Mouse (Mus musculus) layer of hippocampus, adult 11-12 months (tissue): ENCODE measurements around the gene Tgif2.
"Not testable (repeated sequence)": the region's sequence is repeated elsewhere in the genome, so short reads cannot be mapped to it uniquely, and the experiment has no call there.

Experiments
- DNase-seq: peaks from one replicate; pipeline ENCODE4 v3.0.0; 2022; ENCODE audit warnings: low spot score

Gene Tgif2

DNA sequence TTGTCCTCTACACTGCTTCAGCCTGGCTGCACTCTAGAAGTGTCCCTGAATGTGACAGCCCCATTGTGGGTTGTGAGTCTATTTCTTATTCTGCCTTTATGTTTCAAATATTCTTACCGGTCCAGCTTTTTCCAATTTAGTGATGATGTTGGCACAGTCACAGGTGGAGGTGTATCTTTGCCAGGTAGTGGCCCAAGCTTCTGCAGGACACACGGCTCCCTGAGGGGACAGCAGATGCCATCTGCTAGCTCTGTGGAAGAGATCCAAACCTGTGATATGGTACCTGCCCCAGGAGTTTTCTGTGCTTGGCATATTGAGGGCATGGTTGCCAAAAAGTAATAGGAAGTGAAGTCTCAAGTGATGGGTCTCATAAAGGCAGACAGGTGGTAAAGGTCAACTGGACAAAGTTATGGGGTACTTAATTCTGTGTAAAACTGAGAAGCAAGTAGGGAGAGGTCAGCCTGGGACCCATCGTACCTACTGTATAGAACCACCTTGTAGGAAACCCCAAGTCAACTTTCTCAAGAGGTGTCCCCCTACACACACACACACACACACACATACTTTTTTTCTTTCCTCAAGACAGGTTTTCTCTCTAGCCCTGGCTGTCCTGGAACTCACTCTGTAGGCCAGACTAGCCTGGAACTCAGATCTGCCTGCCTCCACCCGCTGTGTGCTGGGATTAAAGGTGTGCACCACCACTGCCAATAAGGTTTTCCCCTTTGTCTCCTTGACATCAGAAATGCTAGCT, 35.1 kb downstream of the Tgif2 start:
- DNase-seq = no peak

DNA sequence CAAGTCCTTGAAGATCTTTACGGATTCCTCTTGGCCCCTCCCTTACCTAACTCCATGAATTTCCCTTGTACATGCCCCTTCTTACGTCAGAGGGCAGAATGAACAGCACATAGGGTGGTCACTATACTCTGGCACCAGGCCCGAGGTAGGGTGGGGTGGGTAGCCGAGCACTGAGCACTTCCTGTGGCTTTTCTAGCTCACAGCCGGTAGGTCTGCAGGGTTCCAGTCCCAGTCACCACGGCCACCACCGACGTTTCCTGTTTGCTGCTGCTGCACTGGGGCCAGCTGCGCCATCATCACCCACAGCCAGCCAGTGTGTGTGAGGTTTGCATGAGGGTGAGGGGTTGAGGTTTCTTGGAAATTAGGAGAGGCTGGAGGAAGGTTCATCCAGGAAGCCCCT, 37.9 kb downstream of the Tgif2 start:
- DNase-seq = no peak

DNA sequence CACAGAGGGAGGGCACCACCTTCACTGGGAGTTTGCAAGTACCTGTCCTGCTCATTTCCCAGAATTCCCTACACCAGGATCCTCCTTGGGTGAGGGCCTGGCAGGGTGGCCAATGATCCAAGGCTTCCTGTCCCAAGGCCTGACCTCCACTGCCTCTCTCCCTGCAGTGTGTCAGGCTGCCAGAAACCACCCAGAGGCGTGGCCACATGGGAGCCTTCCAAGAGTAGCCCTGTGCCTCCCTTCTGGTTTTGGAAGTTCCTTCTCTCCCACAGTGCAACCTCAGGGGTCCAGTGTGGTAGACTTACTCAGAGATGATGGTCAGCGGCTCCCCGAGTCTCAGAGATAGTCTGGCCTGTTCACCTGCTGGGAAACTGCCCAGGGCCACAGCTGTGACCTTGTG, 39.7 kb downstream of the Tgif2 start:
- no peak for DNase-seq

GRCm38 (mm10) chr2:156882431-156883001, 42.7 kb downstream of the Tgif2 start:
- no peak for DNase-seq

DNA sequence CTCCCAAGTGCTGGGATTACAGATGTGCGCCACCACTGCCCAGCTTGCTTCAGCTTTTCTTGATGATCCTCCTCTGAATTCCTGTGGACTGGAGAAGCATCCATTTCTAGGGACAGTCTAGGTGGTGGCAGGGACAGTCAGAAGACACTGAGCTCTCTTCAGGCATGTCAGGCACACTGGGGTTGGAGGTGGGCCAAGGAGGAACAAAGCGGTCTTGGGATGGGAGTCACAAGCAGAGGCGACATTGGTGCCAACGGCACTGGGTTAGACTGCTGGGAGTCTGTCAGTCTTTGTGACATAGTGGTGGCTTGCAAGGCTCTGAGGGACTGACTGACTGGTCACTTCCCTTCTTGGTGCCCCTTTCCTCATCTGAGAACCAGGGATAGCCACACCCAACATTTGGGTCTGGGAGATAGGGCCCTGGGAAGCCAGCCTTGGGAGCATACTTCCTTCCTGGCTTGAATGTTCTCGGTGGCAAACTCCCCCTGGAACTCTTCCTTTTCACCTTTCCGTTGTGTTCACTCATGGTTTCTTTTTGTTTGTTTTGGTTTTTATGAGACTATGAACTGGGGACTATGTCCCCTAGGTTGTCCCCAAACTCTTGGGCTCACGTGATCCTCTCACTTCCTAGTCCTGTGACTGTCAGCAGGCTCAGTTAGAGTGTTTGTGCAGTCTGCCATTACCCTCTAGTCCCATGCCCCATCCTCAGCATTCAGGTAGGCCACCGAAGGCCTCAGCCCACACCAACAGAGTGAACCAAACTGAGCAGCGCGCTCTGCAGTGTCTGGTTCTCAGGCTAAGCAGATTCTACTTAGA, 44.8 kb downstream of the Tgif2 start:
- DNase-seq = no peak

DNA sequence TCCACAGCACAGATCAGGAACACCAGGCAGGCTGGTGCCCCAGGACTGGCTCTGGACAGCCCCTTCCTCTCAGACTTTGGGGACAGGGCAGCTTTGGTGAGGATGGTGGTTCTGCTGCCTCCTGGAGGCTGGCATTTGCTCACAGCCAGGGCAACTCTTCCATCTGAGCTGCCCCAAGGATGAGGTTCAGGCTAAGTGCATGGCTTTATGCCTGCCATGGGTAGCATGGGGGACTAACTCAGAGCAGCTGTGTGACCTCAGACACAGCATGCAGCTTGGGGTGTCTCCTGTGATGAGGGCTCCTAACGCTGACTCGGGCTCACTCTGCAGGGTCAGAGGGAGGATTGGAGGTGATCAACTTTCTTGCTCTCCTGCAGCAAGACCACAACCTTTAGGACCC, 45.9 kb downstream of the Tgif2 start:
- not testable (repeated sequence) for DNase-seq

- no peak for DNase-seq
These were observed 46.4 kb downstream of the Tgif2 start for GRCm38 (mm10) chr2:156886084-156886631.

DNA sequence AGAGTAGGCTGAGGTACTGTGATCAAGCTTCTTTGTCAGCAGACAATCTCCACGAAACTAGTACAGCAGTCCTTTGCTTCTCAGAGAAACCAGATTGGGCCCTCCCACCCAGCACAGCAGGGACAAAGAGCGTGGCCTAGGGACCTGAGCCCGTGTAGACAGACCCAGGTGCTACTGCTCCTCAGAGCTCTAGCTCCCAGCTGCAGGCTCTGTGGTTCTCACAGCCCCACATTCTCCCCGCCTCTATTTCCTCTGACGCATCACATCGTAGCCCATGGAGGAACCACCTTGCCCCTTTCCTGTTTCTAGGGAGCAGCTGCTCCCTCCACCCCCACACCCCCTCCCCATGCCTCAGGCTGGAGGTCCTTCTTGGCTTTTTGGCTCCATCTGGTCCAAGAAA, 47.2 kb downstream of the Tgif2 start, which contains the start of gene Sla2:
Sla2 (minus strand) TSS at position 176 of the 400 bp plus-strand sequence.
- no peak for DNase-seq

DNA sequence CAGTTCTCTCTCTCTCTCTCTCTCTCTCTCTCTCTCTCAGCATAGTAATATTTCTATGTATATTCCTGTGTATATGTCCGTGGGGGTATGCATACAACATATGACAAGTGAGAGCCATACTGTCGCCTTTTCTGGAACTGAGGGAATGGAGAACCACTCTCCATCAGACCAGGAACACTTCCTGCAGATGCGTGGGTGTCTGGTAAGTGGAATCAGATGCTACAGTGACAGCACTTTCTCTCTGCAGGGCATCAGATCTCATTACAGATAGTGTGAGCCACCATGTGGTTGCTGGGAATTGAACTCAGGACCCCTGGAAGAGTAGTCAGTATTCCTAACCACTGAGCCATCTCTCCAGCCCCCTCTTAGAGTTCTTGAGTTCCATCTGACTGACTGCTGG, 48.7 kb downstream of the Tgif2 start:
- no peak for DNase-seq

DNA sequence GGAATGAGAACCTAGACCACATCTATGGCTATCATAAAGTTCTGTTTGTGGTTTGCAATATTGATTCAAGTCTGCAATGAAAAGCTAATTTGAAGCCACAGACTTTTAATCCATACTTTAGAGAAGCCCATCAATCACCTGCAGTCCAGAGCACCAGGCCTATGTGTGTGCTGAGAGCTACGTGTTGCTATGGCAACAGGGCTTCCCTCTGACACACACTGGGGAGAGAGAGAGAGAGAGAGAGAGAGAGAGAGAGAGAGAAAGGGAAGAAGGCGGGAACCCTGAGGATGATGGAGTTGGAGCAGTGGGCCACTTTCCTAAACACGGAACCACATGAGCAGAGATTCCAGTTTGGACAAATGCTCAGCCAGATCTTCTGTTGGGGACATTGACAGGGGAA, 52.4 kb downstream of the Tgif2 start:
- no peak for DNase-seq

DNA sequence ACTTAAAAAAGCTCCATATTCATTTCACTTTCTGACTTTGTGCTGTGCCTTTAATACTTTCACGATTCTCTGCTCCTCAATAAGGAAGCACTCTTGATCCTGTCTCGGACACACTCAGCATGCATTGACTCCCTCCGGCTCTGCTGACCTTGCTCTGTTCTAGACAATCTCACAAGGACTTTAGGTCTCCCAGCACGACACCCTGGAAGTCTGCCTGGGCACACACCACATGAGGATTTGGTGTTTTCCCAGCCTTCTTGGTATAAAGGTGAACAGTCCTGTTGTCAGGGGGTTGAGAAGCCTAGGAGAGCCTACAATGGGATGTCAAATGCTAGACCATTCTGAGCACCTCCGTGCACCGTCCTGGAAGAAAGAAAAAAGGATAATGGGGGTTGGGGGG, 53.0 kb downstream of the Tgif2 start:
- DNase-seq = no peak

GRCm38 (mm10) chr2:156894496-156895265, 54.9 kb downstream of the Tgif2 start:
- no peak for DNase-seq

GRCm38 (mm10) chr2:156896384-156896914, 56.6 kb downstream of the Tgif2 start:
- DNase-seq = no peak

- DNase-seq = no peak
These were observed 57.2 kb downstream of the Tgif2 start for GRCm38 (mm10) chr2:156897034-156897433.

GRCm38 (mm10) chr2:156898374-156898773, 58.6 kb downstream of the Tgif2 start:
- no peak for DNase-seq

GRCm38 (mm10) chr2:156899184-156899583, 59.4 kb downstream of the Tgif2 start:
- DNase-seq = no peak

DNA sequence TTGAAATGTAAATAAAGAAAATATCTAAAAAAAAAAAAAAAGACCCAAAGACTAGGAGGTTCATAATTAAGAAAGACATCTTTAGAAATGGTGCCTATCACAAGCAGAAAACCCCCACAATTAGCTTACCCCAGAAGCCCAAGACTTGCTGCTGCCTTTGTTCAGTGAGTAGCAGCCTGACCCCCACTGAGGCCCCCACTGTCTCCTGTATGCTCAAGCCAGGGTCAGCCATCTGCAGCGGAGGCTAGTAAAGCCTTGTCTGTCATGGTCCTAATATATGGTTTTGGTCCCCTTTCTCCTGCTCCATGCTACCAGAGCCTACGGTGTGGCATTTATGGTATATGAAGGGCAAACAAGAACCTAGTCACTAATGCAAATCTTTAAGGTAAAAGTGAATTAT, 61.5 kb downstream of the Tgif2 start:
- DNase-seq = no peak

- DNase-seq = no peak
These were observed 62.1 kb downstream of the Tgif2 start for GRCm38 (mm10) chr2:156901883-156902282.

DNA sequence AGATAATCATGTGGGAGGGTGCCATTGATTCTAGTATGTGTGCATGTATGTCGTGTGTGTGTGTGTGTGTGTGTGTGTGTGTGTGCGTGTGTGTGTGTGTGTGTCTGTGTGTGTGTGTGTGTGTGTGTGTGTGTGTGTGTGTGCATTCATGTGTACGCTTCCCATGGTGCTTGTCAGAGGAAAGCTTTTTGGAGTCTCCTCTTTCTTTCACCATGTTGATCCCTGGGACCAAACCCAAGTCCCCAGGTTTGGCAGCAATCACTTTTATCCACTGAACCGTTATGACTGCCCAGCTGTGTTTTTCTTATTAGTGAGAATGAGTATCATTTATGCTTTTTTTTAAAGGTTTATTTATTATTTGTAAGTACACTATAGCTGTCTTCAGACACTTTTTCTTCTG, 62.6 kb downstream of the Tgif2 start:
- DNase-seq = not testable (repeated sequence)

DNA sequence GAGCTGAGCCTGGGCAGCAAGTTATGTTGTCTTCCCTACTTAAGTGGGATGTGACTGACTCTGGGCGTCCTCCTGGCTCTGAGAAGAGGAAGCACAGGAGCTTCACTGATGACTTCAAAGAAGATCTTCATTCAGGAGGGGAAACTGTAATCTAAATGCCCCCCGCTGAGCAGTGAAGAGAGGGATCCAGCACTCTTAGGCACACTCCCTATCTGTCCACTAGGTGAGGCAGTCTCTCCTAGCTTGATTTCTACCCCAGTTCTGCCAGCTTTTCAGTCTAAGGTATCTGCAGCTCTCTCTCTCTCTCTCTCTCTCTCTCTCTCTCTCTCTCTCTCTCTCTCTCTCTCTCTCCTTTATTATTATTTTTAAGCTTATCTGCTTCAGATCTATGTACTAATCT, 63.6 kb downstream of the Tgif2 start:
- no peak for DNase-seq
